Mouse (Mus musculus) lung, embryonic 15.5 days (tissue): ENCODE results near the gene Gipc2. TPM values are rescaled to one million over a fixed set of nuclear protein-coding genes. Genes with fewer than 3 reads are reported as not detected.

ENCODE experiments used
- ATAC-seq: fragments of 200-750 bp; cut with Nextera tagmentation; 2 replicates; pipeline ENCODE4 v1.8.0; 2017; ENCODE audit warnings: moderate number of reproducible peaks, borderline replicate concordance; ENCODE audit not compliant: low FRiP score, low TSS enrichment; ENCODE audit errors: extremely low read depth
- H3K27ac ChIP-seq: fragments of 300-500 bp; sonication (generic); 2 replicates; pipeline ENCODE4 v1.5.1; 2015; ENCODE audit warnings: moderate library complexity, mild to moderate bottlenecking, inconsistent platforms
- H3K27me3 ChIP-seq: fragments of 300-500 bp; sonication (generic); 2 replicates; pipeline ENCODE4 v1.6.1; 2015; ENCODE audit warnings: inconsistent platforms
- H3K36me3 ChIP-seq: fragments of 300-500 bp; sonication (generic); 2 replicates; pipeline ENCODE4 v1.6.1; 2015; ENCODE audit warnings: inconsistent platforms
- H3K4me1 ChIP-seq: fragments of 300-500 bp; sonication (generic); 2 replicates; pipeline ENCODE4 v1.6.1; 2015; ENCODE audit warnings: inconsistent platforms
- H3K4me2 ChIP-seq: fragments of 300-500 bp; sonication (generic); 2 replicates; pipeline ENCODE4 v1.6.1; 2015; ENCODE audit warnings: inconsistent platforms, mild to moderate bottlenecking, moderate library complexity
- H3K4me3 ChIP-seq: fragments of 300-500 bp; sonication (generic); 2 replicates; pipeline ENCODE4 v1.5.1; 2015; ENCODE audit warnings: mild to moderate bottlenecking, inconsistent platforms
- H3K9ac ChIP-seq: fragments of 300-500 bp; sonication (generic); 2 replicates; pipeline ENCODE4 v1.6.1; 2015; ENCODE audit warnings: inconsistent platforms
- H3K9me3 ChIP-seq: fragments of 300-500 bp; sonication (generic); 2 replicates; pipeline ENCODE4 v1.6.1; 2016; ENCODE audit warnings: inconsistent platforms
- WGBS: fragments of 180-500 bp; shearing (Covaris S2); methylation state at CpG from one replicate; pipeline ENCODE4 v1.1.7; 2015; 5-methylcytosine and 5-hydroxymethylcytosine counted together
- polyA plus RNA-seq: library from polyadenylated mRNA; unstranded; fragments of >200 nt; fragmentation: Nextera tagmentation; extraction: Ambion mirVana; gene quantifications from 2 replicates; pipeline ENCODE4 v1.2.1, GENCODE M21; 2015

Gipc2 gene
- polyA plus RNA-seq, 1 experiment from 2014 or later = 10.0 TPM

DNA sequence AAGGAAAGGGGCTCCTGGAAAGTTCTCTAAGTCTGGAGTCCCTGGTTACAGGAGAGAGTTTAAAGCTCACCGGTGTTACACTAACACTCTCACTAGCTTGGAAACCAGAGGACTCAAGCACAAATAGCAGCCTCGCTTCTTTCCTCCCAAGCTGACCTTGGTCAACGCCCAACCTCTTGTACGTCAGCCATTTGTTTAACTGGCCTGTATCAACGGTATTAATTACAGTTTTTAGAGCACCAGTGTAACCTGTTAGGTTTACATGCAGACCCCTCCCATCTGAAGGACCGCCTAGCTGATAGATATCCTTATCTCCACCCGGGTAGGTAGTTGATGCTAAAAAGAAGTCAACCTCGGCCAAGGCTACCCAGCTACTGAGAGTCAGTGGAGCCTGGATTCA, 2.7 kb downstream of the Gipc2 start:
- WGBS = 67% methylated on average over 8 of the region's 8 CpGs
- ATAC-seq = no peak
- no peak overlapping the region for H3K27ac ChIP-seq

DNA sequence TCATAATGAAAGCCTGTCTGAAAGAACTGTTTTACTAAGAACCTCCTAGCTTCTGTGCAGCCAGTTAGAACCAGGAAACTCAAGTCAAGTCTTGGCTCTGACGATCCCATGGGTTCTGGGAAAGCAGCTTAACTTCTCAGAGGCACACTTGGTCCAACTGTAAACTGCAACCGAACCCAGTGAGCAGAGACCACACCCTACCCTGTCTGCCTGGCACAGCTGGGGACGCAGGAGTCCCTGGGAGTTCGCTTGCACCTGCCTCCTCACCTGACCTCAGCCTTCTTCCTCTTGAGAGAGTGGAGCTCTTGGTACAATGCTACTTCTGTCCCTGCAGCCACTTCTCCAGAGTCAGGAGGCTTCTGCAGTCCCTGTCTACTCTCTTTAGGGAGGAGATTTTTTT, 5.4 kb downstream of the Gipc2 start:
- 54% methylated on average over 4 of the region's 4 CpGs for WGBS
- ATAC-seq = no peak
- H3K9me3 ChIP-seq = no peaks in the 10 kb centered on the region
- no peak overlapping the region for H3K4me3 ChIP-seq
- no peak overlapping the region for H3K27ac ChIP-seq
- peaks cover 6% of the 10 kb centered on the region for H3K27me3 ChIP-seq
- H3K9ac ChIP-seq = no peak overlapping the region
- peaks cover 11% of the 10 kb centered on the region for H3K4me1 ChIP-seq
- no peak overlapping the region for H3K4me2 ChIP-seq
- H3K36me3 ChIP-seq = no peaks in the 10 kb centered on the region

More for the DNA sequence above, 2.7 kb downstream of the Gipc2 start:
- Histone ChIP-seq H3K36me3 (no peaks in the 10 kb centered on the region), H3K27me3 (peaks cover 8% of the 10 kb centered on the region), H3K4me1 (peaks cover 34% of the 10 kb centered on the region), H3K4me2 (no peak overlapping the region), H3K4me3 (no peak overlapping the region), H3K9ac (no peak overlapping the region), H3K9me3 (no peaks in the 10 kb centered on the region)

DNA sequence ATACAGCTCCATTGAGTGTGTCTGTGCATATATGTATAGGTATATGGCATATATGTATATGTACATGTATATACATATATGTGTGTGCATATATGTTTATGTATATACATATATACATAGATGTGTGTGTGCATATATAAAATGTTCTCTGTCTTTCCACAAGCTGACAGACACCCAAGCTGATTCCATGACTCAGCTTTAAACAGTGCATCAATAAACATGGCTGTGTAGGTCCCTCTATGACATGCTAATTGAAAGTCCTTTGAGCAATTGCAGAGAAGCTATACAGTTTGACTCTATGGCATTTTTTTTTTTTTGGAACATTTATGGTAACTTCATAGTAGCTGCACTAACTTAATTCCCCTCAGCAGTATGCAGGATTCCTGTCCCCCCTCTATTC, 6.7 kb downstream of the Gipc2 start:
- H3K9me3 ChIP-seq = no peaks in the 10 kb centered on the region
- H3K4me1 ChIP-seq = peaks cover 3% of the 10 kb centered on the region; the same call in 1 of the 2 replicates
- H3K27ac ChIP-seq = no peak overlapping the region

DNA sequence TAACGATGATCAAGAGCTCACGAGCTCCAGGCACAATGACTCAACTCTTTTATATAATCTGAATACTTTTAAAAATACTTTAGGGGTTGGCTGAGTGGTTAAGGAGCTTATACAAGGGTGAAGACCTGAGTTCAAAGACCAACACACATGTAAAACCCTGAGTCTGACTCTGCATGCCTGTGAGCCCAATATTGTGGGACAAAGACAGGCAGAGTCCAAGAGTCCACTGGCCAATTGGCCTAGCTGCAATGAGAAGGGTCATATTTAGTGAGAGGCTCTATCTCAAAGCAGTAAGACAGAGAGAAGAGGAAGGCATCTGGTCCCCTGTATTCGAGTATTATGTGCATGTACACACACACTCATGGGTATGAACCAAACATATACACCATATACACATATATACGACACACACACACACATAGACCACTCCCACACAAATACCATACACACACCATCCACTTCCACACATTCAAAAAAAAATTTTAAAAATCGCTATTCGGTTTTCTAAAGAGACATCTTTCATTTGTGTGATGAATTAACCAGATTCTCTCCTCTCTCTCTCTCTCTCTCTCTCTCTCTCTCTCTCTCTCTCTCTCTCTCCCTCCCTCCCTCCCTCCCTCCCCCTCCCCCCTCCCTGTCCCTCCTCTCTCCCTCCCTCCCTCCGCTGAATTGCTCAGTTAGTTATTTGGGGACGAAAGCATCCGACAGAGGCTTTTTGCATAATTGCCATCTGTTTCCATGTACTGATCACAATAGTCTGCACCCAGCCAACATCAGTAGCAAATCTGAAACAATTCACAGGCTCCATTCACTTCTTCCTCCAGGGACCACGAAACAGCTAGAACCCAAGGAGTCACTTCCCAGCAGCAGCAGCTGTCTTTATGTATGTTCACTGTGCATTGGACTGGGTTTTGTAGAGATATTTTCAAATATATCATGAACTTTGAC, 7.4 kb downstream of the Gipc2 start:
- Histone ChIP-seq H3K36me3 (no peaks in the 10 kb centered on the region), H3K4me3 (no peak overlapping the region), H3K9me3 (no peaks in the 10 kb centered on the region), H3K9ac (no peak overlapping the region), H3K27ac (no peak overlapping the region), H3K4me1 (peaks cover 3% of the 10 kb centered on the region; the same call in 1 of the 2 replicates), H3K4me2 (no peak overlapping the region), H3K27me3 (no peaks in the 10 kb centered on the region)
- ATAC-seq = no peak
- 68% methylated on average over 10 of the region's 10 CpGs for WGBS

More for the DNA sequence above, 6.7 kb downstream of the Gipc2 start:
- no peak for ATAC-seq
- Histone ChIP-seq H3K9ac (no peak overlapping the region), H3K4me3 (no peak overlapping the region), H3K36me3 (no peaks in the 10 kb centered on the region), H3K4me2 (no peak overlapping the region), H3K27me3 (no peaks in the 10 kb centered on the region)

DNA sequence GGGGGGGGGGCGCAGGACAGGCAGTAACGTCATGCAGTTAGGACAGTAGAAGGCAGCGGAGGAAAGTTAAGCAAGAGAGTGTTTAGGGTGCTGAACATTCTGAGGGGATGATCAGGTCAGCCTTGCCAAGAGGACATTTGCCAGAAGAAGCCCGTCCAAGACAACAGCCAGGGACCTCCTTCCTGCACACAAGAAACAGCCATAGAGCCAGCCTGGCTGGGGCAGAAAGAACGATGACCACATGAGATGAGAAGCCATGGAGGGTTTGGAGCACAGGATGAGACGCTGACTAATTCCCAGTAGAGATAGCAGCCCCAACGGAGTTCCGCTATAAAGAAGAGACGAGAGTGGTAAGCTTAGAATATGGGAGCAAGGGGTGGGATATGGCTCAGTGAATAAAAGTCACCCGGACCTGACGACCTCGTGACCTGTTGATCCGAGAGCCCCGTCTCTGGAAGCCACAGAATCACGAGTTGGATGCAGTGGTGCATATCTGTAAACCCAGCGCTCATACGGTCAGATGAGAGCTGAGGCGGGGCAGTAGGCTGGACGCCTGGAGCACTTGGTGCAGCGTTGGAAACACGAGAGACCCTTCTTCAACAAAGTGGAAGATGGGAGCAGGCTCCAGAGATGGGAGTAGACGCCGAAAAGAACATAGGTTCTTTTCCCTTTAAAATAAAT, 9.1 kb downstream of the Gipc2 start:
- Histone ChIP-seq H3K27ac (no peak overlapping the region), H3K4me2 (no peak overlapping the region), H3K36me3 (no peaks in the 10 kb centered on the region), H3K9me3 (no peaks in the 10 kb centered on the region), H3K4me3 (no peak overlapping the region), H3K9ac (no peak overlapping the region), H3K27me3 (no peaks in the 10 kb centered on the region), H3K4me1 (peaks cover 3% of the 10 kb centered on the region; the same call in 1 of the 2 replicates)
- WGBS = 76% methylated on average over 23 of the region's 23 CpGs
- ATAC-seq = no peak

DNA sequence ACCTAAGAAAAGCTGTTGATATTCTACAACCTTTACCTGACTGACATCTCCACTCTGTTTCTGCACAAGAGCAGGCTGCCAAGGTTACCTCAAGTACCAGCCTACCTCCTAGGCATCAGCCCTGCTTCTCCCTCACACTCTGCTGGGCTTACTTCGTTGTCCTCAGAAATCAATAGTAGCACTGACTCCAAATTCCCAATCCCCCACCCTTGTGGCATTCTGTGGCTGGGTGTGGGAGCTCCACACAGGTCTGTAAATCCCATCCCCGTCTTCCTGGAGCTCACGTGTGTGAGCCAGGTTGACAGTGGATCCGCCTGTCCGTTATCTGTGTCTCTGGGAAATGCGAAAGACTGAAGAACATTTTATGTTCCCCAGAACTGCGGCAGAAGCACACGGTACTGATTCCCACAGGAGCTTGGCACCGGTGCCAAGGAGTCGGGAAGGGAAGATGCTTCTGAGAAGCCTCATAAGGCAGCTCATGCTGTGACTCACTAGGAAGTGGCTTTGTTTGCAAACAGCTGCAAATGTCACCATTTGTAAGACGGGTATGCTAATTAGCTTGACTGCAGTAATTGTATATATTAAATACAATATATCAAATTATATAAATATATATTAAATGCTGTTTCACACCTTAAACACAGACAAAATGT, 10.6 kb downstream of the Gipc2 start:
- no peak overlapping the region for H3K4me2 ChIP-seq
- H3K27ac ChIP-seq = no peak overlapping the region
- H3K9me3 ChIP-seq = no peaks in the 10 kb centered on the region
- no peak for ATAC-seq
- no peaks in the 10 kb centered on the region for H3K27me3 ChIP-seq
- no peak overlapping the region for H3K9ac ChIP-seq
- H3K4me3 ChIP-seq = no peak overlapping the region
- H3K4me1 ChIP-seq = no peaks in the 10 kb centered on the region
- H3K36me3 ChIP-seq = no peaks in the 10 kb centered on the region
- WGBS = 49% methylated on average over 11 of the region's 11 CpGs

DNA sequence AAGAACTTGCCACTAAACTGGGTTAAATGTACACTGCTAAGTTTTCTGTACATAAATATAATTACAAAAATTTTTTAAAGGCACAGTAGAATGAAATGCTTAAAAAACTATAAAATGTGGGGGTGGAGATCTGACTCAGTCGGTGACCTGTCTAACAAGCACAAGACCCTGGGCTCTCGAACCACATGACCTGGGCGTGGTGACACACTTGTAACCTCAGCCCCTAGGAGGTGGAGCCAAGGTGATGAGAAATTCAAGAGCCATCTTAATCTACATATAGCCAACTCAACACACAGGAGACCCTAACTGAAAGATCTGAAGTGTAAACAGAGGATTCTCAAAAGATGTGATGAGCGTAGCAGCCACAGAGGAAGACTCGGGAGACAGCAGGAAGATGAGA, 11.9 kb downstream of the Gipc2 start:
- no peak for ATAC-seq
- Histone ChIP-seq H3K27ac (no peak overlapping the region), H3K4me1 (no peaks in the 10 kb centered on the region), H3K9ac (no peak overlapping the region), H3K4me3 (no peak overlapping the region), H3K27me3 (no peaks in the 10 kb centered on the region), H3K9me3 (no peaks in the 10 kb centered on the region), H3K36me3 (no peaks in the 10 kb centered on the region), H3K4me2 (no peak overlapping the region)
- WGBS = 80% methylated on average over 5 of the region's 5 CpGs

DNA sequence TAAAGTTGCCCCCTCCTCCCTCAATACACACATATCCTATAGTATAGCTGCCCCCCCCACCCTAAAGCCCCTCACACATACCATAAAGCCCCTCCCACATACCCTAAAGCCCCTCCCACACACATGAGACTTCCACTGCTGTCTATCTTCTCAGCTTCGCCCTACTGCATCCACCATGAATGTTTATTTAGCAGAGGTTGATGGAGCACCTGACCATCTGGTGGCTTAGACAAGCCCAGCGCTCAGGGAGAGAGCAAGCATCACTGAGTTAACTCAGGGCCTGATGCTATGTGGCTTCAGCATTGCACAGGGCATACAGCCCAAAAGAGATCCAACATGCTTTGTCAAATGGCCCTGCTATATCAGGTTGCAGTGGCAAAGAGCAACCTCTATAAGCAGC, 12.9 kb downstream of the Gipc2 start:
- Histone ChIP-seq H3K4me3 (no peak overlapping the region), H3K27me3 (no peaks in the 10 kb centered on the region), H3K27ac (no peak overlapping the region), H3K36me3 (no peaks in the 10 kb centered on the region), H3K4me2 (no peak overlapping the region), H3K9me3 (no peaks in the 10 kb centered on the region), H3K9ac (no peak overlapping the region), H3K4me1 (no peaks in the 10 kb centered on the region)
- WGBS = 50% methylated on average over 2 of the region's 2 CpGs
- ATAC-seq = no peak

DNA sequence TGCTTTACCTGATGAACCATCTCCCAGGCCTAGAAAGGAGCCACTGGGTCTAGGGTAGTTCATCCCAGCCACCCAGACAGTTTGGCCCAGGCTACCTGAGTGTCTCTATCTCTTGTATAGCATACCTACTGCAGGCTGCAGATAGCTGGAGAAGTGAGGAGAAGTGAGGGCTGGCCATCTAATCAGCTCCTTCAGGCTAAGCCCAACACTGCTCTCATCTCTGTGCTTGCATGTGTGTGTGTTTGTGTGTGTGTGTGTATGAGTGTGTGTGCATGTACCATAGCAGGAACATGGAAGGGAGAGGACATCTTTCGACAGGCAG, 13.6 kb downstream of the Gipc2 start:
- H3K27me3 ChIP-seq = no peaks in the 10 kb centered on the region
- no peak overlapping the region for H3K9ac ChIP-seq
- H3K4me2 ChIP-seq = no peak overlapping the region
- no peak for ATAC-seq
- no peaks in the 10 kb centered on the region for H3K36me3 ChIP-seq
- no peaks in the 10 kb centered on the region for H3K9me3 ChIP-seq
- no peak overlapping the region for H3K27ac ChIP-seq
- peaks cover 6% of the 10 kb centered on the region; the same call in 1 of the 2 replicates for H3K4me1 ChIP-seq
- no peak overlapping the region for H3K4me3 ChIP-seq
- 90% methylated on average over 1 of the region's 1 CpGs for WGBS

DNA sequence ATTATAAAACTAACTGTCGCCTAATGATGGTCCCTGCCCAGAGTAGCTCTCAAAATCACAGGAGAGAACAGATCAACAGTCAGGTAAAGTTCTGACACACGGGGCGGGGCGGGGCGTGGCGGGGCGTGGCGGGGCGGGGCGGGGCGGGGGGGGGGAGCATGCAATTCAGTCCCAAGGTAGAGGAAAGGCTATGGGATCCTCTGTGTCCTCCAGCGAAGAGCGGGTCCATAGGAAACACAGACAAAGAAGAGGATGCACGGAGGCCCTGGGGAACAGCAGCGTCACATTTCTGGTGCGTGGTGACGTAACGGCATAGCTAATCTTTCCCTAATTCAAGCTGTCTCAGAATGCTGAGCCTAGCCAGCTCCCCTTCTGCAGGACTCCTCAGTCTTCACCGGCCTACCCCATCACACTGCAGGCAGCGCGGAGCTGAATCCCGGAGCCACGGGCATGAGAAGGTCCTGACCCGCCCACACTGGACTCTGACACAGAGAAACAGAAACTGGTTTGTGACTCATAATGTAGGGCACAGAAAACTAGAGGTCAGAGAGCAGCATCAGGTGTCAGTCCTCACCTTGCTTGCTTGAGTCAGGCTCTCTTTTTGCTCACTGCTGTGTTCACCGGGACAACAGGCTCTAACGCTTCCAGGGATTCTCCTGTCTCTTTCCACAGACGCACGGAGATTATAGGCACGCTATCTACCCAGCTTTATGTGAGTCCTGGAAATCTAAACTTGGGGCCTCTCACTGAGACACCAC, 14.1 kb downstream of the Gipc2 start:
- H3K4me1 ChIP-seq = peaks cover 8% of the 10 kb centered on the region; the same call in 1 of the 2 replicates
- no peak overlapping the region for H3K4me3 ChIP-seq
- H3K9ac ChIP-seq = no peak overlapping the region
- no peaks in the 10 kb centered on the region for H3K36me3 ChIP-seq
- H3K27ac ChIP-seq = no peak overlapping the region
- H3K27me3 ChIP-seq = no peaks in the 10 kb centered on the region
- 69% methylated on average over 25 of the region's 29 CpGs for WGBS
- H3K9me3 ChIP-seq = no peaks in the 10 kb centered on the region
- peak overlapping the region; percentile 37 for H3K4me2 ChIP-seq
- ATAC-seq = peak; percentile 24; the same call in 1 of the 2 replicates

DNA sequence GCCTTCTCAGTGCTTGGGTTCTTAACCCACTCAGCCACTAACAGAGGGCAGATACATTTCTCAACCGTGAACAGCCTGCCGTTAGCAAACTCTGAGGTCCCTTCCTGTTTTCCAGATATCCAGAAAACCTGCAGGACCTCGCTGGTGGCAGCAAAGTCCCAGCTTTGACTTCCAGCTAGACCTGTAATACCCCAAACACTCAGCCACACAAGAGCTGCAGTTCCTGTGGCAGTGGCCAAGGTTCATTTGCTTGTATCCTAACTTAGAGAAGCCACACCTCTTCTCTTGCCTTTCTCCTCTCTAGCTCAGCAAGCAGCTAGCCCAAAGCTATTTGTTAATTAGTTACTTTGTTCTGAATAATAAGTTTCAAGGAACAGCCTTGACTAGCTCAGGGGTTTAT, 16.2 kb downstream of the Gipc2 start:
- ATAC-seq = no peak
- no peaks in the 10 kb centered on the region for H3K27me3 ChIP-seq
- peaks cover 17% of the 10 kb centered on the region for H3K4me1 ChIP-seq
- no peaks in the 10 kb centered on the region for H3K9me3 ChIP-seq
- 43% methylated on average over 3 of the region's 3 CpGs for WGBS
- H3K4me3 ChIP-seq = no peak overlapping the region
- H3K36me3 ChIP-seq = no peaks in the 10 kb centered on the region
- no peak overlapping the region for H3K9ac ChIP-seq
- H3K4me2 ChIP-seq = no peak overlapping the region
- H3K27ac ChIP-seq = no peak overlapping the region
